Comparison of ENCODE assay signal across 27 mouse cellular contexts in the genomic region with DNA sequence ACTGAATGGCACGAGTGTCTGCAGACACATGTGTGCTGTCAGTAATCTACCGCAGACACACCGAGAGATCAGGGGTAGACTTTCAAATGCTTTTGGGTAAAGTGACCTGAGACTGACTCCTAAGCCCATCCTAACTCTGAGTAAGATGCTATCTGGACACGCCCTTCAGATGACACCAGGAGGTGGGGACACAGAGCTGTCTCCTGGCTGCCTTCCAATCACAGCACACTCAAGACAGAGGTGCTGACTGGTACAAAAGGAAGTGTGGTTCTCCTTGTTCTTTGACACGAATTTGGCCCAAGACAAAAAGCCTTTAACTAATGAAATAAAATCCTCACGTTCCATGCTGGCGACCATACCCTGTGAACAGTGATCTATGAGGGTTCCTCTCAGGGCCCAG. TPM values are rescaled to one million over a fixed set of nuclear protein-coding genes. Genes with fewer than 3 reads are reported as not detected.
DNase-seq lines count a peak whose midpoint lies in the region.
"Had no signal": no experiment of that assay in that cellular context is flagged by ENCODE, and none has a peak within 500 bp of the region (broad histone marks: within the 10 kb centered on the region; RNA-seq: fewer than 3 reads in every experiment).

No protein-coding gene starts in this region.

- peaks cover 12% of the 10 kb centered on the region for H3K4me1 ChIP-seq in heart, embryonic 10.5 days
- H3K4me1 ChIP-seq: embryonic facial prominence, embryonic 12.5 days; embryonic facial prominence, embryonic 15.5 days had no signal

- no peak overlapping the region for H3K27ac ChIP-seq in heart, embryonic 10.5 days
- H3K27ac ChIP-seq: embryonic facial prominence, embryonic 12.5 days; embryonic facial prominence, embryonic 15.5 days; hindbrain, embryonic 14.5 days; hindbrain, postnatal 0 days had no signal

- H3K9me3 ChIP-seq in heart, embryonic 10.5 days, result no peaks in the 10 kb centered on the region
- H3K9me3 ChIP-seq: embryonic facial prominence, embryonic 12.5 days; embryonic facial prominence, embryonic 15.5 days; heart, embryonic 12.5 days had no signal

- WGBS in heart, embryonic 10.5 days, result 77% methylated on average over 7 of the region's 7 CpGs

- H3K4me3 ChIP-seq in heart, embryonic 10.5 days, result no peak overlapping the region
- H3K4me3 ChIP-seq: embryonic facial prominence, embryonic 12.5 days; embryonic facial prominence, embryonic 15.5 days; heart, embryonic 12.5 days had no signal

- H3K36me3 ChIP-seq in heart, embryonic 10.5 days, result peaks cover 80% of the 10 kb centered on the region

- peak; percentile 87 for DNase-seq in heart, adult 11 months
- DNase-seq in heart, embryonic 10.5 days (ENCODE audit: low spot score), result no peak
- peak; percentile 24 for DNase-seq in 3T3-L1 (ENCODE audit: low read depth, low spot score)
- peak; percentile 46 for DNase-seq in R1 (ENCODE audit: low read depth, low spot score)
- DNase-seq in spleen, adult 12 weeks (ENCODE audit: low spot score), result no peak
- DNase-seq in frontal cortex, postnatal 36 days (ENCODE audit: low spot score in 2 of 2), result no peak
- DNase-seq: adrenal gland, adult 2 months; adrenal gland, postnatal 14 days; B cell, adult 2 months; cerebellum, adult 11 months; cerebellum, adult 2 months; cerebellum, adult 9-11 months; cerebellum, postnatal 25 days; forebrain, postnatal 0 days; gastrocnemius, postnatal 25 days; heart, postnatal 4 days had no signal

- no peaks in the 10 kb centered on the region for H3K27me3 ChIP-seq in heart, embryonic 10.5 days (ENCODE audit: insufficient read depth, poor library complexity, severe bottlenecking)
- H3K27me3 ChIP-seq: CH12.LX; embryonic facial prominence, embryonic 12.5 days; embryonic facial prominence, embryonic 15.5 days; heart, embryonic 12.5 days had no signal

RNA-seq across cellular contexts. Expression of a gene that starts 9.6 kb away (rescaled TPM):
- polyA plus RNA-seq in heart, embryonic 10.5 days (2016; fragmentation: Nextera tagmentation; extraction: Ambion mirVana), result 220 and 292 TPM in 2 replicates

RNA-seq across cellular contexts. Expression of a gene that starts 28.0 kb away (rescaled TPM):
- polyA plus RNA-seq in heart, embryonic 10.5 days (2016; fragmentation: Nextera tagmentation; extraction: Ambion mirVana), result 26.7 and 49.9 TPM in 2 replicates
- polyA plus RNA-seq: adrenal gland, adult 2 months; cerebellum, adult 2 months; embryonic facial prominence, embryonic 12.5 days; forebrain, embryonic 11.5 days; forebrain, embryonic 14.5 days; forebrain, postnatal 0 days; frontal cortex, adult 2 months; hindbrain, embryonic 14.5 days; hindbrain, postnatal 0 days; inflammation-experienced regulatory T-cells, adult 6 months; intestine, embryonic 16.5 days had no signal

Comparison
In these comparisons a context has a peak if more than half of its experiments do, and no peak if none do; other contexts are left out.
1. DNase-seq: peak in heart, adult 11 months (single experiment), 3T3-L1 (single experiment) and R1 (single experiment); none in heart, embryonic 10.5 days (single experiment), spleen, adult 12 weeks (single experiment) and frontal cortex, postnatal 36 days (0 of 2).